Mouse (Mus musculus): Measurements from ENCODE around the gene Ubr1.
"Not testable (repeated sequence)": the region's sequence is repeated elsewhere in the genome, so short reads cannot be mapped to it uniquely, and the experiment has no call there.

Ubr1 gene

GRCm38 (mm10) chr2:120976308-120976707, 5.8 kb upstream of the Ubr1 start:
- DNase-seq (ENCODE audit: low spot score), result no peak

GRCm38 (mm10) chr2:120972964-120973363, 2.4 kb upstream of the Ubr1 start:
- DNase-seq (ENCODE audit: low spot score), result no peak

- DNase-seq (ENCODE audit: low spot score), result not testable (repeated sequence)
Measured at GRCm38 (mm10) chr2:120972257-120972656, 1.7 kb upstream of the Ubr1 start.

GRCm38 (mm10) chr2:120971766-120972165, 1.3 kb upstream of the Ubr1 start:
- DNase-seq (ENCODE audit: low spot score), result no peak

- DNase-seq (ENCODE audit: low spot score), result no peak
Measured at GRCm38 (mm10) chr2:120970045-120970539, 423 bp downstream of the Ubr1 start.

- DNase-seq (ENCODE audit: low spot score), result no peak
Measured at GRCm38 (mm10) chr2:120965486-120965885, 5.0 kb downstream of the Ubr1 start.

GRCm38 (mm10) chr2:120963110-120963509, 7.4 kb downstream of the Ubr1 start:
- no peak for DNase-seq (ENCODE audit: low spot score)

GRCm38 (mm10) chr2:120960261-120960660, 10.3 kb downstream of the Ubr1 start:
- no peak for DNase-seq (ENCODE audit: low spot score)

- no peak for DNase-seq (ENCODE audit: low spot score)
Measured at GRCm38 (mm10) chr2:120959827-120960226, 10.7 kb downstream of the Ubr1 start.

GRCm38 (mm10) chr2:120959363-120959762, 11.2 kb downstream of the Ubr1 start:
- DNase-seq (ENCODE audit: low spot score), result no peak

GRCm38 (mm10) chr2:120952176-120952938, 18.2 kb downstream of the Ubr1 start:
- no peak for DNase-seq (ENCODE audit: low spot score)

- DNase-seq (ENCODE audit: low spot score), result no peak
Measured at GRCm38 (mm10) chr2:120951208-120951607, 19.3 kb downstream of the Ubr1 start.

- no peak for DNase-seq (ENCODE audit: low spot score)
Measured at GRCm38 (mm10) chr2:120933038-120933437, 37.5 kb downstream of the Ubr1 start.

GRCm38 (mm10) chr2:120909556-120909955, 61.0 kb downstream of the Ubr1 start:
- DNase-seq (ENCODE audit: low spot score), result no peak

GRCm38 (mm10) chr2:120896361-120896760, 74.2 kb downstream of the Ubr1 start:
- DNase-seq (ENCODE audit: low spot score), result no peak

GRCm38 (mm10) chr2:120887601-120888000, 82.9 kb downstream of the Ubr1 start:
- no peak for DNase-seq (ENCODE audit: low spot score)

GRCm38 (mm10) chr2:120873192-120873591, 97.3 kb downstream of the Ubr1 start:
- no peak for DNase-seq (ENCODE audit: low spot score)

- no peak for DNase-seq (ENCODE audit: low spot score)
Measured at GRCm38 (mm10) chr2:120871447-120872336, 98.8 kb downstream of the Ubr1 start.

GRCm38 (mm10) chr2:120867336-120867735, 103.2 kb downstream of the Ubr1 start:
- no peak for DNase-seq (ENCODE audit: low spot score)

- no peak for DNase-seq (ENCODE audit: low spot score)
Measured at GRCm38 (mm10) chr2:120866561-120866960, 104.0 kb downstream of the Ubr1 start.

GRCm38 (mm10) chr2:120863389-120863788, 107.1 kb downstream of the Ubr1 start:
- no peak for DNase-seq (ENCODE audit: low spot score)

- DNase-seq (ENCODE audit: low spot score), result no peak
Measured at GRCm38 (mm10) chr2:120860699-120861098, 109.8 kb downstream of the Ubr1 start.

- DNase-seq (ENCODE audit: low spot score), result no peak
Measured at GRCm38 (mm10) chr2:120858131-120858530, 112.4 kb downstream of the Ubr1 start.

Measured in testis, postnatal 14 days (tissue).